Mouse (Mus musculus) forebrain, postnatal 0 days (tissue): ENCODE data around the gene Slc35g2. TPM values are rescaled to one million over a fixed set of nuclear protein-coding genes. Genes with fewer than 3 reads are reported as not detected.
A peak's percentile ranks its signal among the peaks of the same experiment; 100 is the strongest.

Source experiments
- ATAC-seq: fragments of 200-750 bp; cut with Nextera tagmentation; 2 replicates; pipeline ENCODE4 v1.8.0; 2017; ENCODE audit warnings: mild to moderate bottlenecking, moderate library complexity
- DNase-seq: peaks from one replicate; pipeline ENCODE4 v3.0.0-alpha.2; 2015
- H3K27ac ChIP-seq: fragments of 300-500 bp; sonication (generic); 2 replicates; pipeline ENCODE4 v1.5.1; 2014; ENCODE audit warnings: low read depth, mild to moderate bottlenecking, antibody characterized with exemption, low read length, moderate library complexity, mixed read lengths
- H3K27me3 ChIP-seq: fragments of 300-500 bp; sonication (generic); 2 replicates; pipeline ENCODE4 v1.6.1; 2014; ENCODE audit warnings: mild to moderate bottlenecking, low read length, mixed read lengths; ENCODE audit not compliant: insufficient read depth
- H3K36me3 ChIP-seq: fragments of 300-500 bp; sonication (generic); 2 replicates; pipeline ENCODE4 v1.6.1; 2014; ENCODE audit warnings: mild to moderate bottlenecking, moderate library complexity; ENCODE audit not compliant: insufficient read depth
- H3K4me1 ChIP-seq: fragments of 300-500 bp; sonication (generic); 2 replicates; pipeline ENCODE4 v1.6.1; 2014; ENCODE audit warnings: antibody characterized with exemption; ENCODE audit not compliant: insufficient read depth
- H3K4me2 ChIP-seq: fragments of 300-500 bp; sonication (generic); 2 replicates; pipeline ENCODE4 v1.6.1; 2014; ENCODE audit warnings: low read depth, mild to moderate bottlenecking, moderate library complexity
- H3K4me3 ChIP-seq: fragments of 300-500 bp; sonication (generic); 2 replicates; pipeline ENCODE4 v1.5.1; 2014; ENCODE audit warnings: low read depth, low read length, mixed read lengths
- H3K9ac ChIP-seq: fragments of 300-500 bp; sonication (generic); 2 replicates; pipeline ENCODE4 v1.6.1; 2014; ENCODE audit warnings: mild to moderate bottlenecking
- H3K9me3 ChIP-seq: fragments of 300-500 bp; sonication (generic); 2 replicates; pipeline ENCODE4 v1.6.1; 2016; ENCODE audit warnings: low read length
- CTCF ChIP-seq: sonication (generic); IDR thresholded peaks from 2 replicates; pipeline ENCODE4 v1.5.1; 2016; ENCODE audit warnings: antibody characterized with exemption, control low read depth, low read depth
- WGBS: fragments of 180-500 bp; shearing (Covaris S2); extraction: QIAGEN DNeasy Blood & Tissue Kit; methylation state at CpG from one replicate; pipeline ENCODE4 v1.1.7; 2014; 5-methylcytosine and 5-hydroxymethylcytosine counted together
- polyA plus RNA-seq: library from polyadenylated mRNA; unstranded; fragments of >200 nt; fragmentation: Nextera tagmentation; extraction: Ambion mirVana; gene quantifications from 2 replicates; pipeline ENCODE4 v1.2.1, GENCODE M21; 2015
- total RNA-seq: library from RNA; depleted of rRNA; stranded (reverse); fragments of >200 nt; gene quantifications from 2 replicates; pipeline ENCODE4 v1.2.3, GENCODE M21; 2014; rRNA removed

Gene Slc35g2
- total and polyA plus RNA-seq, 2 experiments from 2014 or later = 10.5 to 13.5 TPM

GRCm38 (mm10) chr9:100522029-100522428 lies 48.9 kb downstream of the Slc35g2 start:
- H3K9ac ChIP-seq = no peak overlapping the region
- H3K27me3 ChIP-seq = no peaks in the 10 kb centered on the region
- H3K4me3 ChIP-seq = no peak overlapping the region
- no peaks in the 10 kb centered on the region for H3K9me3 ChIP-seq
- TF ChIP-seq CTCF = no peak
- no peak for DNase-seq
- no peak for ATAC-seq
- H3K4me2 ChIP-seq = no peak overlapping the region
- WGBS = 81% methylated on average over 2 of the region's 2 CpGs
- H3K36me3 ChIP-seq = no peaks in the 10 kb centered on the region
- no peak overlapping the region for H3K27ac ChIP-seq
- H3K4me1 ChIP-seq = no peaks in the 10 kb centered on the region

- no peaks in the 10 kb centered on the region for H3K9me3 ChIP-seq
- H3K4me1 ChIP-seq = no peaks in the 10 kb centered on the region
- WGBS = 1% methylated on average over 2 of the region's 2 CpGs
- no peaks in the 10 kb centered on the region for H3K36me3 ChIP-seq
- DNase-seq (peak; percentile 74), ATAC-seq (no peak)
- peak; percentile 80 for TF ChIP-seq CTCF
- no peaks in the 10 kb centered on the region for H3K27me3 ChIP-seq
- H3K4me3 ChIP-seq = no peak overlapping the region
- no peak overlapping the region for H3K27ac ChIP-seq
- H3K9ac ChIP-seq = no peak overlapping the region
- no peak overlapping the region for H3K4me2 ChIP-seq
Measured at GRCm38 (mm10) chr9:100520586-100520985, 50.3 kb downstream of the Slc35g2 start.

GRCm38 (mm10) chr9:100520012-100520411 lies 50.9 kb downstream of the Slc35g2 start:
- no peak for ATAC-seq
- Histone ChIP-seq H3K9ac (no peak overlapping the region), H3K4me2 (no peak overlapping the region), H3K27me3 (no peaks in the 10 kb centered on the region), H3K36me3 (no peaks in the 10 kb centered on the region), H3K4me3 (no peak overlapping the region), H3K27ac (no peak overlapping the region), H3K4me1 (no peaks in the 10 kb centered on the region), H3K9me3 (no peaks in the 10 kb centered on the region)
- WGBS = 98% methylated on average over 3 of the region's 3 CpGs
- DNase-seq = no peak
- TF ChIP-seq CTCF = peak; percentile 41

GRCm38 (mm10) chr9:100507581-100507980 lies 63.3 kb downstream of the Slc35g2 start:
- no peaks in the 10 kb centered on the region for H3K36me3 ChIP-seq
- H3K4me2 ChIP-seq = no peak overlapping the region
- no peak for TF ChIP-seq CTCF
- H3K27me3 ChIP-seq = no peaks in the 10 kb centered on the region
- ATAC-seq (no peak), DNase-seq (no peak)
- H3K4me3 ChIP-seq = no peak overlapping the region
- no peaks in the 10 kb centered on the region for H3K9me3 ChIP-seq
- no peak overlapping the region for H3K9ac ChIP-seq
- no peak overlapping the region for H3K27ac ChIP-seq
- no peaks in the 10 kb centered on the region for H3K4me1 ChIP-seq
- 86% methylated on average over 2 of the region's 2 CpGs for WGBS

GRCm38 (mm10) chr9:100506652-100507051 lies 64.2 kb downstream of the Slc35g2 start:
- Histone ChIP-seq H3K4me2 (no peak overlapping the region), H3K27ac (no peak overlapping the region), H3K4me1 (no peaks in the 10 kb centered on the region), H3K9me3 (no peaks in the 10 kb centered on the region), H3K36me3 (no peaks in the 10 kb centered on the region), H3K9ac (no peak overlapping the region), H3K27me3 (no peaks in the 10 kb centered on the region), H3K4me3 (no peak overlapping the region)
- DNase-seq = no peak
- no peak for ATAC-seq
- TF ChIP-seq CTCF = no peak
- 76% methylated on average over 2 of the region's 2 CpGs for WGBS

- no peak overlapping the region for H3K4me2 ChIP-seq
- ATAC-seq = no peak
- WGBS = 93% methylated on average over 4 of the region's 4 CpGs
Measured at GRCm38 (mm10) chr9:100505498-100505897, 65.4 kb downstream of the Slc35g2 start.

More at GRCm38 (mm10) chr9:100505498-100505897, 65.4 kb downstream of the Slc35g2 start:
- Histone ChIP-seq H3K9ac (no peak overlapping the region), H3K27ac (no peak overlapping the region), H3K9me3 (no peaks in the 10 kb centered on the region), H3K27me3 (no peaks in the 10 kb centered on the region), H3K4me1 (no peaks in the 10 kb centered on the region), H3K4me3 (no peak overlapping the region), H3K36me3 (no peaks in the 10 kb centered on the region)
- TF ChIP-seq CTCF = no peak
- no peak for DNase-seq

Other genes starting within 250 kb of the Slc35g2 start
- gene Il20rb, start 84.3 kb downstream of the Slc35g2 start, total RNA-seq = 0.92 and 1.1 TPM in 2 replicates
- 0.77 and 1.4 TPM in 2 replicates for gene Il20rb, start 84.3 kb downstream of the Slc35g2 start, polyA plus RNA-seq
- 14.7 and 19.5 TPM in 2 replicates for gene Nck1, start 25.0 kb downstream of the Slc35g2 start, total RNA-seq
- 24.4 and 28.0 TPM in 2 replicates for gene Nck1, start 25.0 kb downstream of the Slc35g2 start, polyA plus RNA-seq
- gene Stag1, start 26.7 kb upstream of the Slc35g2 start, total RNA-seq = 51.1 and 65.1 TPM in 2 replicates
- gene Stag1, start 26.7 kb upstream of the Slc35g2 start, polyA plus RNA-seq = 22.4 and 22.9 TPM in 2 replicates